In the genomic region with DNA sequence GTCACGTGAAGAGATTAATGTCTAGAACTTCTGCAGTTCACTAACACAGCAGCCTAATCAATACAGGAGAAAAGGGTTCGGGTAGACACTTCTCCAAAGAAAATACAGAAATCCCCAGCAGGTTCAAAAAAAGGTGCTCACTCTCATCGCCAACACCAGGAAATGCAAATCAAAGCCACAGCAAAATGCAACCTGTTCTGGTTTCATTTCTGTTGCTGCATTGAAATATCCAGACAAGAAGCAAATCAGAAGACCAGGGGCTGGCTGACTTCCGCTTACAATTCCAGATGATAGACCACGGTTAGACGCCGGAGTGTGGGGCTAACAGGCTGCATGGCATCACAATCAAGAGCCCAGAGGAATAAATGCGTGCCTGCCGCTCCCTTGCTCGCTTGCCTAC, we compare ENCODE assay signal across 30 mouse cellular contexts. TPM values are rescaled to one million over a fixed set of nuclear protein-coding genes. Genes with fewer than 3 reads are reported as not detected.
DNase-seq lines count a peak whose midpoint lies in the region; ATAC-seq and TF ChIP-seq lines count a peak whose summit lies in the region.
"Had no signal": no experiment of that assay in that cellular context is flagged by ENCODE, and none has a peak within 500 bp of the region (broad histone marks: within the 10 kb centered on the region; RNA-seq: fewer than 3 reads in every experiment).

No protein-coding gene starts in this region.

- no peaks in the 10 kb centered on the region for H3K9me3 ChIP-seq in midbrain, embryonic 16.5 days (replicated peaks; ENCODE audit: control insufficient read depth, low read length, poor library complexity, severe bottlenecking)
- H3K9me3 ChIP-seq: hindbrain, embryonic 10.5 days; limb, embryonic 10.5 days; limb, embryonic 15.5 days; neural tube, embryonic 13.5 days had no signal

- TF ChIP-seq CTCF in bone marrow, adult 2 months (IDR thresholded peaks at IDR 0.05; ENCODE audit: control insufficient read depth, insufficient read depth, low read length) = no peak

- H3K4me2 ChIP-seq in midbrain, embryonic 16.5 days (ENCODE audit: low read length) = no peak overlapping the region
- H3K4me2 ChIP-seq: limb, embryonic 15.5 days; neural tube, embryonic 13.5 days had no signal

- no peak overlapping the region for H3K4me3 ChIP-seq in bone marrow, adult 2 months (replicated peaks; ENCODE audit: control insufficient read depth, low read depth, low read length)
- no peak overlapping the region for H3K4me3 ChIP-seq in midbrain, embryonic 16.5 days (ENCODE audit: low read depth, low read length)
- H3K4me3 ChIP-seq: erythroblast, embryonic 14.5 days; hindbrain, embryonic 10.5 days; limb, embryonic 10.5 days; limb, embryonic 15.5 days; myocyte; neural tube, embryonic 13.5 days had no signal

- 0 out of 2 replicates have a peak, but pooled peaks have one; percentile 27 for ATAC-seq in megakaryocyte, adult 5-6 weeks (ENCODE audit: poor library complexity, severe bottlenecking)
- ATAC-seq in midbrain, embryonic 16.5 days = no peak
- ATAC-seq: forebrain, embryonic 16.5 days; hindbrain, embryonic 16.5 days; intestine, postnatal 0 days had no signal

- no peaks in the 10 kb centered on the region for H3K27me3 ChIP-seq in midbrain, embryonic 16.5 days (ENCODE audit: control insufficient read depth, insufficient read depth, low read depth, low read length)
- H3K27me3 ChIP-seq: limb, embryonic 15.5 days; neural tube, embryonic 13.5 days had no signal

- no peaks in the 10 kb centered on the region for H3K36me3 ChIP-seq in midbrain, embryonic 16.5 days (ENCODE audit: control insufficient read depth, insufficient read depth, low read length)
- H3K36me3 ChIP-seq: hindbrain, embryonic 10.5 days; limb, embryonic 10.5 days; limb, embryonic 15.5 days; neural tube, embryonic 13.5 days had no signal

- peak overlapping the region; percentile 71 for H3K27ac ChIP-seq in bone marrow, adult 2 months (ENCODE audit: control insufficient read depth, insufficient read depth, low read depth, low read length, poor library complexity)
- H3K27ac ChIP-seq in midbrain, embryonic 16.5 days (ENCODE audit: low read length) = no peak overlapping the region
- H3K27ac ChIP-seq: hindbrain, embryonic 10.5 days; limb, embryonic 10.5 days; limb, embryonic 15.5 days; liver, embryonic 14.5 days; macrophage; neural tube, embryonic 13.5 days had no signal

- no peak for TF ChIP-seq POLR2A in bone marrow, adult 2 months (IDR thresholded peaks at IDR 0.05; ENCODE audit: borderline replicate concordance, control insufficient read depth, low read depth, low read length)

- DNase-seq in A20 (ENCODE audit: low read depth, low spot score) = peak; percentile 84
- peak; percentile 49 for DNase-seq in CD4-positive helper T cell, adult 2 months (ENCODE audit: low read depth, low spot score)
- no peak for DNase-seq in thymus, postnatal 4 days
- DNase-seq in embryo, embryonic 9.5 days (ENCODE audit: extremely low spot score) = no peak
- no peak for DNase-seq in cerebellum, adult 9-11 months
- DNase-seq: adrenal gland, postnatal 10 days; cerebellum, adult 11-12 months; cerebellum, postnatal 10 days; heart, postnatal 14 days; kidney, adult 9 months; kidney, postnatal 10 days; layer of hippocampus, adult 9-11 months; lung, adult 2 months; lung, postnatal 10 days; midbrain, embryonic 14.5 days; thymus, postnatal 25 days had no signal

- WGBS in bone marrow, adult 2 months = 63% methylated on average over 10 of the region's 10 CpGs
- WGBS in midbrain, embryonic 16.5 days = 85% methylated on average over 10 of the region's 10 CpGs

- no peaks in the 10 kb centered on the region; the same call in 1 of the 2 replicates for H3K4me1 ChIP-seq in bone marrow, adult 2 months (ENCODE audit: control insufficient read depth, insufficient read depth, low read length)
- no peaks in the 10 kb centered on the region for H3K4me1 ChIP-seq in midbrain, embryonic 16.5 days (ENCODE audit: control insufficient read depth, insufficient read depth, low read length)
- H3K4me1 ChIP-seq: hindbrain, embryonic 10.5 days had no signal

- H3K9ac ChIP-seq in midbrain, embryonic 16.5 days (ENCODE audit: low read depth, low read length) = no peak overlapping the region
- H3K9ac ChIP-seq: limb, embryonic 15.5 days; liver, embryonic 14.5 days; neural tube, embryonic 13.5 days had no signal

RNA-seq across cellular contexts. Expression of a gene that starts 9.3 kb away (rescaled TPM):
- 36.4 and 57.6 TPM in 2 replicates for polyA plus RNA-seq in bone marrow, adult 2 months (2011; ENCODE audit: insufficient read depth, insufficient read length, low replicate concordance, missing spikeins)
- total RNA-seq in megakaryocyte, adult 5-6 weeks (2015) = 3.3 and 3.6 TPM in 2 replicates
- 0.99 and 1.2 TPM in 2 replicates for total RNA-seq in megakaryocyte, adult 5-6 weeks (2017)
- 18.8 and 20.8 TPM in 2 replicates for polyA plus RNA-seq in midbrain, embryonic 16.5 days (2015; fragmentation: Nextera tagmentation; extraction: Ambion mirVana)

Comparison
In these comparisons a context has a peak if more than half of its experiments do, and no peak if none do; other contexts are left out.
1. DNase-seq: peak in A20 (single experiment) and CD4-positive helper T cell, adult 2 months (single experiment); none in thymus, postnatal 4 days (single experiment), embryo, embryonic 9.5 days (single experiment) and cerebellum, adult 9-11 months (single experiment).